Mouse (Mus musculus) spleen, adult 10 weeks (tissue): ENCODE results near the gene Zfp664. TPM values are rescaled to one million over a fixed set of nuclear protein-coding genes. Genes with fewer than 3 reads are reported as not detected.

Experiments used
- polyA plus RNA-seq: library from polyadenylated mRNA; stranded (reverse); fragments of 350-450 nt; fragmentation: Illumina TruSeq; extraction: RNeasy Lipid Tissue Mini Kit (QIAGEN cat#74804); gene quantifications from one replicate; pipeline ENCODE4 v1.2.3, GENCODE M21; 2015; ENCODE audit warnings: low replicate concordance; ENCODE audit not compliant: insufficient read depth

Gene Zfp664
- 47.3 TPM for polyA plus RNA-seq

DNA sequence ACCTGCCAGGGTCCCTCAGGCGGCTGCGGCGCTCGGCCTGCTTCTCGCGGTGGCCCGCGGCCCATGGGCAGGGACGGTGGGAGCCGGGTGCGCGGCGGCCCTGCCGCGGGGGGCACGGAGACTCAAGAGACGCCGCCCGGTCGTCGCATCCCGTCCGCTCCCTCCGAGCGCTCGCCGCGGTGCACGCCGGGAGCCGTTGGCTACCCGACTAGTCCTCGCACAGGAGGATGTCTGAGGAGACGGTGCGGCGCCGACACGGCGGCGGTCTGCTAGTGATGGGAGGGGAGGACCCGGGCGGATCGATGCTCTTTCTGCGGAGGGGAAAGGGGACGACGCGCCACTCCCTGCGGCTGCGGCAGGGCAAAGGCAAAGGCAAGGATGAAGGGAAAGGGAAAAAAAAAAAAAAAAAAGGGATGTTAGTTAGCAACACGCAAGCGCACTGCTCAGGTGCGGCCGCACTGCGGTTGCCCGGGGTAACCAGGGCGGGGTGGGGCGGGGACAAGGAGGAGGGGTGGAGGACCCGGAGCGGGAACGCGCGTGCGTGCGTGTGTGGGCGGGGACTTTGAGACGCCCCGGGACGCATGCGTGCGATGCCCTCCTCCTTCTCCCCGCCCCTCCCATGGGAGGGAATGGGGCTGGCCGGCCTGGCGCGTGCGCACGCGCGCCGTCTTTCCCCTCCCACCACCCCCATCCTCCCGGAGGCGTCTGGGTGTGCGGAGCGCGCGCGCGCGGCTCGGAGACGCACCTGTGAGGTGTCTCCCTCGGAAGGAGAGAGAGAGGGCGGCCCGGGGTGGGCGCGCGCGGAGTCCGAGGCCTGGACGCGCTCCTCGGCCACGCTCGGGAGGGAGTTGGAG is at the start of gene Zfp664, which contains the start of gene Ccdc92:
Gene Zfp664, plus strand, starts transcription at position 679 of the 854 bp plus-strand sequence.
Gene Ccdc92, minus strand, starts transcription at position 412 of the 854 bp plus-strand sequence.

Other genes starting within 250 kb of the Zfp664 start
- gene Atp6v0a2, start 234.1 kb upstream of the Zfp664 start, polyA plus RNA-seq, result 47.7 TPM
- gene Dnah10, start 137.6 kb upstream of the Zfp664 start, polyA plus RNA-seq, result 0.23 TPM
- 0.95 TPM for gene Ccdc92, start 267 bp upstream of the Zfp664 start, polyA plus RNA-seq
- gene Rflna, start 140.5 kb downstream of the Zfp664 start, polyA plus RNA-seq, result not detected